Mouse (Mus musculus) stomach, embryonic 16.5 days (tissue): Measurements from ENCODE around the gene Wdr83os. TPM values are rescaled to one million over a fixed set of nuclear protein-coding genes. Genes with fewer than 3 reads are reported as not detected.
A peak's percentile ranks its signal among the peaks of the same experiment; 100 is the strongest.
"Not testable (repeated sequence)": the region's sequence is repeated elsewhere in the genome, so short reads cannot be mapped to it uniquely, and the experiment has no call there.

Experiments
- ATAC-seq: fragments of 200-750 bp; cut with Nextera tagmentation; 2 replicates; pipeline ENCODE4 v1.8.0; 2017; ENCODE audit warnings: moderate number of reproducible peaks, moderate TSS enrichment; ENCODE audit not compliant: insufficient read depth, low FRiP score
- H3K27ac ChIP-seq: fragments of 300-500 bp; sonication (generic); 2 replicates; pipeline ENCODE4 v1.5.1; 2014; ENCODE audit warnings: low read length
- H3K27me3 ChIP-seq: fragments of 300-500 bp; sonication (generic); 2 replicates; pipeline ENCODE4 v1.6.1; 2014; ENCODE audit warnings: low read length, control low read depth, mixed read lengths; ENCODE audit not compliant: control insufficient read depth, insufficient read depth
- H3K36me3 ChIP-seq: fragments of 300-500 bp; sonication (generic); 2 replicates; pipeline ENCODE4 v1.6.1; 2014; ENCODE audit warnings: low read length; ENCODE audit not compliant: control insufficient read depth, insufficient read depth
- H3K4me1 ChIP-seq: fragments of 300-500 bp; sonication (generic); 2 replicates; pipeline ENCODE4 v1.6.1; 2014; ENCODE audit warnings: low read length, control low read depth, mixed read lengths; ENCODE audit not compliant: control insufficient read depth, insufficient read depth
- H3K4me2 ChIP-seq: fragments of 300-500 bp; sonication (generic); 2 replicates; pipeline ENCODE4 v1.6.1; 2014; ENCODE audit warnings: low read depth, low read length, mixed read lengths
- H3K4me3 ChIP-seq: fragments of 300-500 bp; sonication (generic); replicated peaks from 2 replicates; pipeline ENCODE4 v1.5.1; 2014; ENCODE audit warnings: mild to moderate bottlenecking, low read length
- H3K9ac ChIP-seq: fragments of 300-500 bp; sonication (generic); 2 replicates; pipeline ENCODE4 v1.6.1; 2014; ENCODE audit warnings: low read length
- H3K9me3 ChIP-seq: fragments of 300-500 bp; sonication (generic); replicated peaks from 2 replicates; pipeline ENCODE4 v1.6.1; 2016; ENCODE audit warnings: low read length, control low read depth; ENCODE audit not compliant: control insufficient read depth
- WGBS: fragments of 180-500 bp; shearing (Covaris S2); extraction: QIAGEN DNeasy Blood & Tissue Kit; methylation state at CpG from one replicate; pipeline ENCODE4 v1.1.7; 2014; 5-methylcytosine and 5-hydroxymethylcytosine counted together
- polyA plus RNA-seq: library from polyadenylated mRNA; unstranded; fragments of >200 nt; fragmentation: Nextera tagmentation; extraction: Ambion mirVana; gene quantifications from 2 replicates; pipeline ENCODE4 v1.2.1, GENCODE M21; 2015

Wdr83os gene
- polyA plus RNA-seq, 1 experiment from 2014 or later = 116 TPM

- Histone ChIP-seq H3K4me1 (peaks cover 25% of the 10 kb centered on the region), H3K9me3 (no peaks in the 10 kb centered on the region), H3K27me3 (no peaks in the 10 kb centered on the region), H3K9ac (peak within 1 kb of the TSS; percentile 96), H3K36me3 (no peaks in the 10 kb centered on the region), H3K27ac (peak within 1 kb of the TSS; percentile 86), H3K4me3 (peak within 1 kb of the TSS; percentile 77), H3K4me2 (peak within 1 kb of the TSS; percentile 96)
- under 1% methylated on average over 9 of the region's 9 CpGs for WGBS
- peak; percentile 61 for ATAC-seq
Observed at GRCm38 (mm10) chr8:85081216-85081555, 646 bp downstream of the Wdr83os start, which contains the start of gene Wdr83. TSS of gene Wdr83 (minus strand) at chr8:85081306.

DNA sequence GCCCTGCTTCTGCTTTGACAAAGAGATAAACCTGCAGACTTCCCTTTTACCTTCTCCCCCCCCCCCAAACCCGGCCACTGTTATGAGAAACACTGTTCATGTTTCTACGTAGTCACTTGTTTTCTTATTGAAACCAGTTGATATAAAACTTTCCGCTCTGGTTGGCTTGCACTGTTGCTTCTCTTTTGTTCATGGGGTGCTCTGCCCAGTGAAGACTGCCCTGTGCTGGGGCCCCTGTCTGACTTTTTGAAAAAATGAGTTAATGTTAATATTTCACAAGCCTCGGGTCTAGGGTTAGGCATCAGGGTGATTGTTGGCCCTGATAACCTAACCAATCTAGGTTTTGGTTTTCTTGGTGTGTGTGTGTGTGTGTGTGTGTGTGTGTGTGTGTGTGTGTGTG is 1.6 kb downstream of the Wdr83os start:
- H3K27me3 ChIP-seq, H3K27ac ChIP-seq, H3K4me2 ChIP-seq, H3K9ac ChIP-seq, H3K36me3 ChIP-seq, H3K4me3 ChIP-seq, ATAC-seq, H3K9me3 ChIP-seq: not testable (repeated sequence)
- WGBS = 82% methylated on average over 4 of the region's 4 CpGs
- H3K4me1 ChIP-seq = peaks cover 25% of the 10 kb centered on the region

DNA sequence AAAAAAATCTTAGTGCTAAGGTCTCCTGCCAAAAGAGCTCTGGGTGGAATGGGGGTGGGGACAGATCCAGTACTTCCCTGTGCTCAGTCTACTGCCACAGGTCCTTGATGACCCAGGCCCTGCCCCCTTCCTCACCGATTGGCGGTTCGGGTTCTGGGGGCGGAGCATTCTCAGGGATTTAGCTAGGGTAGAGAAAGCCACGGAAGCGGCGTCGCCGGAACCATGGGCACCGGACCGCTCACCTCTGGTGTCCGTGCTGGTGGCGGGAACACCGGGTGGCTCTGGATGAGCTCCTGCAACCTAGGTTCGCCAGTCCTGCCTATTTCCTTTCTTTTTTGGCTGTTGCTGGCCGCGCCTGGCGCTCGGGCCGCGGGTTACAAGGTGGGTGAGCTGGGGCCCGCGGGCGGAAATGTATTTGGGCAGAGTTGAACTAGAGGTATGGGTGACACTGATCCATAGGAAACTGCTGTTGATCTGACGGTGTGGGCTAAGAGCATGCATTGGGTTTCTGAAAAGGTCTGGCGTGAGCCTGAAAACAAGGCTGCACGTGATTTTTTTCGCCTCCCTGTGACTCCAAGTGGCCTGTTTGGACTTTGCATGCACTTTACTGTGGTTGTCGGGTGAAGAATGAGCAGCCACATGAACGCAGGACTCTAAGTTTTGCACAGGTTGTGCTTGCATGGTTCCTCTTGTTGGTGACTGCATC is 2.7 kb downstream of the Wdr83os start, which contains the start of gene Man2b1:
Gene Man2b1 (plus strand): TSS at position 163 of the 706 bp plus-strand sequence.
- WGBS = under 1% methylated on average over 30 of the region's 30 CpGs
- no peaks in the 10 kb centered on the region for H3K9me3 ChIP-seq

DNA sequence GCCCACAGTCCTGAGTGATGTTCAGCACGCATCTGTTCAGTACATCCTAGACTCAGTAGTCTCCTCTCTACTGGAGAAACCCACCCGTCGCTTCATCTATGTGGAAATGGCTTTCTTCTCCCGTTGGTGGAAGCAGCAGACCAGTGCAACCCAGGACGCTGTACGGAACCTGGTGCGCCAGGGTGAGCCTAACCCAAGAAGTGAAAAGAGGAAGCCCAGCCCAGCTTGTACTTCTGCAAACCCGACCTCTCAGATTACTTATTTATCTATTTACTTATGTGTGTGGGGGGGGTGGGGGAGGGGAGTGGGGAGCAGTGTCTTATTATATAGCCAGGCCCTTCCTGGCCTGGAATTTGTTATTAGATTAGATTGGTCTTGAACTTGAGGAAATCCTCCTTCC is 4.1 kb downstream of the Wdr83os start:
- Histone ChIP-seq H3K4me2 (no peak overlapping the region), H3K9me3 (no peaks in the 10 kb centered on the region), H3K4me3 (no peak overlapping the region), H3K27ac (no peak overlapping the region), H3K9ac (no peak overlapping the region), H3K4me1 (peaks cover 22% of the 10 kb centered on the region), H3K27me3 (no peaks in the 10 kb centered on the region), H3K36me3 (peaks cover 6% of the 10 kb centered on the region; the same call in 1 of the 2 replicates)
- WGBS = 82% methylated on average over 8 of the region's 8 CpGs
- ATAC-seq = no peak

More for the DNA sequence above, 2.7 kb downstream of the Wdr83os start, which contains the start of gene Man2b1:
- Histone ChIP-seq H3K4me2 (peak within 1 kb of the TSS; percentile 81), H3K9ac (peak within 1 kb of the TSS; percentile 81), H3K36me3 (0 out of 2 replicates have a peak, but pooled peaks cover under 1% of the 10 kb centered on the region), H3K27ac (peak within 1 kb of the TSS; percentile 46), H3K27me3 (no peaks in the 10 kb centered on the region), H3K4me3 (peak within 1 kb of the TSS; percentile 75), H3K4me1 (peaks cover 25% of the 10 kb centered on the region)
- peak; percentile 93 for ATAC-seq

DNA sequence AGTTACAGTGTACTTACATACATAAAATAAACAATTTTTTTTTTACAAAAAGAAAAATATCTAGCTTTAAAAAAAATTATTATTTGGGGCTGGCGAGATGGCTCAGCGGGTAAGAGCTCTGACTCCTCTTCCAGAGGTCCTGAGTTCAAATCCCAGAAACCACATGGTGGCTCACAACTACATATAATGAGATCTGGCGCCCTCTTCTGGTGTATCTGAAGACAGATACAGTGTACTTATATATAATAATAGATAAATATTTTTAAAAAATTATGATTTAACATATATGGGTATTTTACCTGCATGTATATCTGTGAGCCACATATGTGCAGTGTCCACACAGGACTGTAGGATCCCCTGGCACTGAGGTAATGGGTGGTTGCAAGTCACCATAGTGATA is 5.7 kb downstream of the Wdr83os start:
- Histone ChIP-seq H3K4me2 (no peak overlapping the region), H3K9ac (no peak overlapping the region), H3K4me3 (no peak overlapping the region), H3K4me1 (peaks cover 17% of the 10 kb centered on the region), H3K27ac (no peak overlapping the region), H3K9me3 (no peaks in the 10 kb centered on the region), H3K36me3 (peaks cover 10% of the 10 kb centered on the region; the same call in 1 of the 2 replicates), H3K27me3 (no peaks in the 10 kb centered on the region)
- no peak for ATAC-seq
- 84% methylated on average over 3 of the region's 3 CpGs for WGBS

- WGBS = 76% methylated on average over 2 of the region's 2 CpGs
- no peak for ATAC-seq
- no peaks in the 10 kb centered on the region for H3K27me3 ChIP-seq
- H3K4me3 ChIP-seq = no peak overlapping the region
- H3K27ac ChIP-seq = no peak overlapping the region
- H3K9me3 ChIP-seq = no peaks in the 10 kb centered on the region
- peaks cover 16% of the 10 kb centered on the region; the same call in 1 of the 2 replicates for H3K36me3 ChIP-seq
- no peak overlapping the region for H3K9ac ChIP-seq
- H3K4me1 ChIP-seq = peaks cover 6% of the 10 kb centered on the region; the same call in 1 of the 2 replicates
- no peak overlapping the region for H3K4me2 ChIP-seq
Observed at GRCm38 (mm10) chr8:85088771-85089170, 8.2 kb downstream of the Wdr83os start.

DNA sequence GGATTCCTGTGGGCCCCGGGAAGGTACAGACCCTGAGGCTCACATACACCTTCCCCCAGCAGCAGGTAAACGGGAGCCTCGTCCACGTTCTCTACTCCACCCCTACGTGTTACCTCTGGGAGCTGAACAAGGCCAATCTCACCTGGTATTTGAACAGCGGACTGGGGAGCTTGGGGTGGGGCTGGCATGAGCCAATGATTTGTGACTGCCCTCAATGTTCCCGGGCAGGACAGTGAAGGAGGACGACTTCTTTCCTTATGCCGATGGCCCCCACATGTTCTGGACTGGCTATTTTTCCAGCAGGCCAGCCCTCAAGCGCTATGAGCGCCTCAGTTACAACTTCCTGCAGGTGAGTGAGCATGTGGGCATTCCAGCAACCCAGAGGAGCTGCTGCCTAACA is 10.3 kb downstream of the Wdr83os start:
- no peaks in the 10 kb centered on the region for H3K4me1 ChIP-seq
- no peaks in the 10 kb centered on the region for H3K9me3 ChIP-seq
- WGBS = 82% methylated on average over 11 of the region's 11 CpGs
- H3K4me2 ChIP-seq = no peak overlapping the region
- peaks cover 16% of the 10 kb centered on the region; the same call in 1 of the 2 replicates for H3K36me3 ChIP-seq
- ATAC-seq = no peak
- no peak overlapping the region for H3K9ac ChIP-seq
- no peak overlapping the region for H3K27ac ChIP-seq
- no peaks in the 10 kb centered on the region for H3K27me3 ChIP-seq
- no peak overlapping the region for H3K4me3 ChIP-seq

GRCm38 (mm10) chr8:85091526-85092090 is 11.1 kb downstream of the Wdr83os start:
- no peak overlapping the region for H3K27ac ChIP-seq
- H3K4me2 ChIP-seq = no peak overlapping the region
- no peaks in the 10 kb centered on the region for H3K9me3 ChIP-seq
- H3K9ac ChIP-seq = no peak overlapping the region
- no peaks in the 10 kb centered on the region for H3K4me1 ChIP-seq
- WGBS = 39% methylated on average over 21 of the region's 21 CpGs
- H3K36me3 ChIP-seq = peaks cover 19% of the 10 kb centered on the region; the same call in 1 of the 2 replicates
- H3K4me3 ChIP-seq = no peak overlapping the region
- H3K27me3 ChIP-seq = no peaks in the 10 kb centered on the region
- ATAC-seq = no peak

DNA sequence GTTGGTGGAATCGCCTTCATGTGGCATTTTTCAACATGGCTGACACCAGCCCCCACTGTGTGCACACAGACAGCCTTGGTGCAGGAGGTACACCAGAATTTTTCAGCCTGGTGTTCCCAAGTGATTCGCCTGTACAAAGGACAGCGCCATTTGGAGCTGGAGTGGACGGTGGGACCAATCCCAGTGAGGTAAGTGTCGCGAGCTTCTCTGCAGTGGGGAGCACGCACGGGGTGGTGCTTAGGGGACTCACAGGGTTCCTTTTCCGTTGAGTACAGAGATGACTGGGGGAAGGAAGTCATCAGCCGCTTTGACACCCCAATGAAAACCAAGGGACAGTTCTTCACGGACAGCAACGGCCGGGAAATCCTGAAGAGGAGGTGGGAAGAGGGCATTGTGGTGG is 14.5 kb downstream of the Wdr83os start:
- no peaks in the 10 kb centered on the region for H3K4me1 ChIP-seq
- WGBS = 95% methylated on average over 13 of the region's 13 CpGs
- no peak overlapping the region for H3K4me2 ChIP-seq
- no peak overlapping the region for H3K4me3 ChIP-seq
- no peak for ATAC-seq
- no peak overlapping the region for H3K9ac ChIP-seq
- peaks cover 22% of the 10 kb centered on the region; the same call in 1 of the 2 replicates for H3K36me3 ChIP-seq
- no peaks in the 10 kb centered on the region for H3K9me3 ChIP-seq
- H3K27me3 ChIP-seq = no peaks in the 10 kb centered on the region
- H3K27ac ChIP-seq = no peak overlapping the region
